Mouse (Mus musculus): ENCODE results near the gene Trmt11. TPM values are rescaled to one million over a fixed set of nuclear protein-coding genes. Genes with fewer than 3 reads are reported as not detected.
A peak's percentile ranks its signal among the peaks of the same experiment; 100 is the strongest.

The Trmt11 gene
- polyA plus RNA-seq, 1 experiment = 7.2 TPM

DNA sequence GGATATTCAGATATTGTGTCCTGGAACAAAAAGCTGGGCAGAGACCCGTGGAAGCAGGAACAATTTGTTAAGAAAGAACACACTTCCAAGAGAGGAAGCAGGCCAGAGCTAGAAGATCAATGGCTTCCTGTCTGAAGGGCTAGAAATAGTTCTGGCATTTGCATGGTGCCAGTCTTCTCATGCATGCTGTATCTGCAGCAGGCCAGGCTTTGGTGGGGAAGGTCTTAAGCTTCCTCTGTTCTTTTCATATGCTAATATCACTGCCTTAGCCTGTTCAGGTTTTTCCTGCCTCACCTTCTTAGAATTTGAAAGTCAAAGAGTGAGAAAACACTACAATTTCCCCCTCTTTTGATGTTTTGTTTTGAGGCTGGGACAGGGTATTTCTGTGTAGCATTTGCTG, 27.0 kb upstream of the Trmt11 start:
- no peak for TF ChIP-seq CTCF (IDR thresholded peaks at IDR 0.05; ENCODE audit: borderline replicate concordance, insufficient read depth, low read depth, low read length)
- no peak for TF ChIP-seq POLR2A (IDR thresholded peaks at IDR 0.05; ENCODE audit: borderline replicate concordance, insufficient read depth, low read length)
- no peak for DNase-seq
- no peak overlapping the region for H3K4me3 ChIP-seq (replicated peaks; ENCODE audit: insufficient read depth, low read depth, low read length)
- 60% methylated on average over 1 of the region's 1 CpGs for WGBS
- H3K4me1 ChIP-seq (ENCODE audit: control insufficient read depth, insufficient read depth, low read length) = no peaks in the 10 kb centered on the region
- H3K27ac ChIP-seq (ENCODE audit: insufficient read depth, low read length) = no peak overlapping the region
- H3K27me3 ChIP-seq (ENCODE audit: control insufficient read depth, insufficient read depth, low read length) = no peaks in the 10 kb centered on the region

DNA sequence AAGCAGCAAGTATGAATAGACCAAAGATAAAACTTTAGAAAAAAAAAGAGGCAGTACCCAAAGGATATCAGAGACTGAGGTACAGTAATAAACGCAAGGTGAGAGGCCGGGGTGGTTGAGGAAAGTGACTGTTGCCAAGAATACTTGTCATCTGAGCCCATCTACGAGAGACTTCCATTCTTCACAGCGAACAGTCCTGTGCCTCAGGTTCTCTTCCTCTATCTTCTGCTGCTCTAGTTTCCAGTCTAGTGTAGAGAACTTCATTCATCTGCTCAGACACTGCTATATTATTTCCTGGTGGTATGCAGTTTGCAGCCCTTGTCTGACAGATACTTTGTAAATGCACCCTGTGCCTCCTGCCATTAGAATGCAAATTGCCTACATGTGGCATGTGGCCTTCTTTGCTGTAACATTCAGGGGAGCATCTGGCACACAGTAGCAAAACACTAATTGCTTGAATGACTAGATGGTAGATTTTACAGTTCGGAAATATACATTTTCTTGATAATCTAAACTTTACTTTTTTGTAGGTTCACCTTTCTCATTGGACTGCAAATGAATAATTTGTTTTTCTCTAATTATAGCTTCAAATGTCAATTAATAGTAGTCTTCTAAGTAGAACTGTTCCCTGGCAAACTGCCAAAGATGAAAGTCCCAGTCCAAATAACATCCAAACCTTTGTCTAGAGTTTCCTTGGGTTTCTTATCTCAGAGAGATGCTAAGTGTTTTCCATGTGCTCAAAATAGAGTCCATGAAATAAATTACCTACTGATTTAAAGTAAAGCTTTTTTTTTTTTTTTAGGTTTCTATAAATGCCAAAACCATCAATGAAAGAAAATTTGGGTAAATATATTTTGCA, 23.8 kb upstream of the Trmt11 start:
- TF ChIP-seq POLR2A (IDR thresholded peaks at IDR 0.05; ENCODE audit: borderline replicate concordance, insufficient read depth, low read length) (no peak), CTCF (IDR thresholded peaks at IDR 0.05; ENCODE audit: borderline replicate concordance, insufficient read depth, low read depth, low read length) (no peak)
- 37% methylated on average over 5 of the region's 5 CpGs for WGBS
- H3K4me3 ChIP-seq (replicated peaks; ENCODE audit: insufficient read depth, low read depth, low read length) = no peak overlapping the region
- no peaks in the 10 kb centered on the region for H3K4me1 ChIP-seq (ENCODE audit: control insufficient read depth, insufficient read depth, low read length)
- H3K27me3 ChIP-seq (ENCODE audit: control insufficient read depth, insufficient read depth, low read length) = no peaks in the 10 kb centered on the region
- H3K27ac ChIP-seq (ENCODE audit: insufficient read depth, low read length) = no peak overlapping the region
- no peak for DNase-seq

DNA sequence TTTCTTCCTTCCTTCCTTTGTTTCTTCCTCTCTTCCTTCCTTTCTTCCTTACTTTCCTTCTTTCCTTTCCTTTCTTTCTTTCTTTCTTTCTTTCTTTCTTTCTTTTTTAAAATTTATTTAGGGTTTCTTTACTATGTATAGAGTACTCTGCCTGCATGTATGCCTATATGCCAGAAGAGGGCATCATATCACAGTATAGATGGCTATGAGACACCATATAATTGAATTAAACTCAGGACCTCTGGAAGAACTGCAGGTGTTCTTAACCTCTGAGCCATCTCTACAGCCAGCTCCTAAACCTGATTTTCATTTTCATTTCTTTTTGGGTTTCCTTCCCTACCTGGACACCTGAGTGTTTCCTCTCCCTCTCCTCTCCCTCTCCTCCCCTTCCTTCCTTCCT, 22.4 kb upstream of the Trmt11 start:
- Histone ChIP-seq H3K4me1 (ENCODE audit: control insufficient read depth, insufficient read depth, low read length) (no peaks in the 10 kb centered on the region), H3K27me3 (ENCODE audit: control insufficient read depth, insufficient read depth, low read length) (no peaks in the 10 kb centered on the region), H3K4me3 (replicated peaks; ENCODE audit: insufficient read depth, low read depth, low read length) (no peak overlapping the region), H3K27ac (ENCODE audit: insufficient read depth, low read length) (no peak overlapping the region)
- DNase-seq = no peak
- TF ChIP-seq POLR2A (IDR thresholded peaks at IDR 0.05; ENCODE audit: borderline replicate concordance, insufficient read depth, low read length) (no peak), CTCF (IDR thresholded peaks at IDR 0.05; ENCODE audit: borderline replicate concordance, insufficient read depth, low read depth, low read length) (no peak)

DNA sequence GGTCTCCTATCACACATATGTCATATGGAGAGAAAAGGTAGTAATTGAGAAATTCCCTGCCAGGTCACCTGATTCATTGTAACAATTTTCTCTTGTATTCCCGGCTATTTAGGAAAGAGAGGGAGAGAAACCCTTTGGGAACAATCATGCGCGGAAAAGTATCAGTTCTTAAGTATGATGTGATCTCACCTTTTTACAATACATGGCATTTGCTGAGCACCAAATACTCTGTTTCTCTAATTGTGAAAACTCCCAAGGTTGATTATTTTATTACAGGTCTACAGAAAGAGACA, 18.3 kb upstream of the Trmt11 start:
- Histone ChIP-seq H3K4me1 (ENCODE audit: control insufficient read depth, insufficient read depth, low read length) (no peaks in the 10 kb centered on the region), H3K27ac (ENCODE audit: insufficient read depth, low read length) (no peak overlapping the region), H3K27me3 (ENCODE audit: control insufficient read depth, insufficient read depth, low read length) (no peaks in the 10 kb centered on the region), H3K4me3 (replicated peaks; ENCODE audit: insufficient read depth, low read depth, low read length) (peak overlapping the region; percentile 90)
- DNase-seq = no peak
- TF ChIP-seq POLR2A (IDR thresholded peaks at IDR 0.05; ENCODE audit: borderline replicate concordance, insufficient read depth, low read length) = no peak
- TF ChIP-seq CTCF (IDR thresholded peaks at IDR 0.05; ENCODE audit: borderline replicate concordance, insufficient read depth, low read depth, low read length) = no peak
- 40% methylated on average over 3 of the region's 3 CpGs for WGBS

DNA sequence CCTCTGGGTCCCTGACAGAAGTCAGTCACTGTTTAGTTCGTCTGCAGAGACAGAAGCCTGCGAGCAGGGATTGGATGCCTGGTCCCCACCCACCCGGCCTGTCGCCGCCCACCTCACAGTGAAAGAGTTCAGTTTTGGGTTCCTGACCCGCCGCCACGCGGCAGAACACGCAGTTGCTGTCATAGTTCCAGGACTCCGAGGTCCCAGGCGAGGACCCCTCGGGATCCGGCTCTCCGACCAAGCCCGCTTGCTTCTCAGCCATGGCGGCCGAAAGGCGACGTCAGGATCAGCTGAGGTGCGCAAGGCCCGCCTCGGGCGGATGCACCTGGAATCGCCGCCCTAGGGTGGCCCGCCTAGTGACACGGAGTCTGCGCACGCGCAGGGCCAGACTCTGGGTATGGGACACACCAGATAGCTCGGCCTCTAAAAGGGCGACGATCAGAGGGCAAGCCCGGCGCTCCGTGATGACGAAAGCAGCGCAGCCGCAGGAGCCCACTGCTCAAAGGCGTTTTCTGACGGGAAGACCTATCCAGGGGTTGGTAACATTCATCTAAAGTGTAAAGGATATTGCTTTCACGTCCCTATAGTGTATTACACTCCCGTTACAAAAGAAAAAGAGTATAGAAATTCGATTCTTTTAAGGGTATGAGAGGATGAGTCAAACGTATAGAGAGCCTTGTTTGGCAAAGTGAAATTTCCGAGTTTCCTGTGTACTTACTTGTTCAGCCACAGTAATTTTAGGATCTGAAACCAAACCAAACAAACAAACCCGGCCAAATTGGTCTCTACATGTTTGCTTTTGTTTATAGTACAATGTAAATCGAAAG, 17.8 kb upstream of the Trmt11 start:
- no peaks in the 10 kb centered on the region for H3K4me1 ChIP-seq (ENCODE audit: control insufficient read depth, insufficient read depth, low read length)

DNA sequence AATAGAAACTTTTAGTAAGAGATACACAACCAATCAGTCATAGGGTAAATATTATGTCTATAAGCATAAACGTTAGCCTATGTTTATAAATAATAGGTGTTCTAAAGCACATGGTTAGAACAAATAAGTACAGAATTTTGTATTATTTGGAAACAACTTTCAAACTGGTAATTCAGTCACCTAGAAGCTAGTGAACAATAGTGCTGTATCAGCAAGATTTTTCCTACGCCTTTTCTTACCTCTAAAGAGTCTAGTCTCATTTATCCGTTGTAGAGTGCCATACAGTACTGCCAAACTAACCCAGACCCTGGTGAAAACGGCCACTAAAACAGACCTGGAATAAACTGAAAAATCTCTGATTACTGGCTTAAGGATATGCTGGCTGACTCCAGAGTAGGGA, 12.5 kb upstream of the Trmt11 start:
- 88% methylated on average over 4 of the region's 4 CpGs for WGBS
- DNase-seq = no peak

More for the DNA sequence above, 17.8 kb upstream of the Trmt11 start:
- DNase-seq = peak; percentile 99 to 100
- WGBS = 2% methylated on average over 49 of the region's 49 CpGs
- H3K27me3 ChIP-seq (ENCODE audit: control insufficient read depth, insufficient read depth, low read length) = no peaks in the 10 kb centered on the region
- TF ChIP-seq POLR2A (IDR thresholded peaks at IDR 0.05; ENCODE audit: borderline replicate concordance, insufficient read depth, low read length) (peak; percentile 89), CTCF (IDR thresholded peaks at IDR 0.05; ENCODE audit: borderline replicate concordance, insufficient read depth, low read depth, low read length) (no peak; the same call in 1 of the 2 replicates)
- peak overlapping the region; percentile 87 for H3K27ac ChIP-seq (ENCODE audit: insufficient read depth, low read length)
- peak overlapping the region; percentile 90 for H3K4me3 ChIP-seq (replicated peaks; ENCODE audit: insufficient read depth, low read depth, low read length)

DNA sequence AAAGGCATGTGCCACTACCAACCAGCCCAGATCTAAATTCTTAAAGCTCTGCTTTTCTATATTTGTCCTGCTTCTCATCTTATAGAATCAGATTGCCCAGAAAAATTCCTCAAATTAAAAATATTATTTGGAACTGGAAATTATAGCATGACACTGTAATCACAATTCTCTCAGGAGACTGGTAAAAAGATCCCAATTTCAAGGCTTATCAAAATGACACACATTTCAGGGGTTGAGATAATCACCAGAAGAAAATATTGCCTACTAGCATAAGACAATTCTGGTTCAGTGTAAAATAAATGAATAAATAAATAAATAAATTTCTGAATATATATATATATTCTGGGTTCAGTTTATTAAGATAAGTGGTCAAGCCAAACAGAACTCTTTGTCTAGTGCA, 9.1 kb upstream of the Trmt11 start:
- Histone ChIP-seq H3K27ac (ENCODE audit: insufficient read depth, low read length) (no peak overlapping the region), H3K4me3 (replicated peaks; ENCODE audit: insufficient read depth, low read depth, low read length) (no peak overlapping the region), H3K4me1 (ENCODE audit: control insufficient read depth, insufficient read depth, low read length) (no peaks in the 10 kb centered on the region), H3K27me3 (ENCODE audit: control insufficient read depth, insufficient read depth, low read length) (no peaks in the 10 kb centered on the region)
- DNase-seq = no peak
- TF ChIP-seq CTCF (IDR thresholded peaks at IDR 0.05; ENCODE audit: borderline replicate concordance, insufficient read depth, low read depth, low read length) (no peak), POLR2A (IDR thresholded peaks at IDR 0.05; ENCODE audit: borderline replicate concordance, insufficient read depth, low read length) (no peak)

More for the DNA sequence above, 12.5 kb upstream of the Trmt11 start:
- TF ChIP-seq CTCF (IDR thresholded peaks at IDR 0.05; ENCODE audit: borderline replicate concordance, insufficient read depth, low read depth, low read length) (no peak), POLR2A (IDR thresholded peaks at IDR 0.05; ENCODE audit: borderline replicate concordance, insufficient read depth, low read length) (no peak)
- Histone ChIP-seq H3K4me3 (replicated peaks; ENCODE audit: insufficient read depth, low read depth, low read length) (no peak overlapping the region), H3K27me3 (ENCODE audit: control insufficient read depth, insufficient read depth, low read length) (no peaks in the 10 kb centered on the region), H3K4me1 (ENCODE audit: control insufficient read depth, insufficient read depth, low read length) (no peaks in the 10 kb centered on the region), H3K27ac (ENCODE audit: insufficient read depth, low read length) (no peak overlapping the region)

DNA sequence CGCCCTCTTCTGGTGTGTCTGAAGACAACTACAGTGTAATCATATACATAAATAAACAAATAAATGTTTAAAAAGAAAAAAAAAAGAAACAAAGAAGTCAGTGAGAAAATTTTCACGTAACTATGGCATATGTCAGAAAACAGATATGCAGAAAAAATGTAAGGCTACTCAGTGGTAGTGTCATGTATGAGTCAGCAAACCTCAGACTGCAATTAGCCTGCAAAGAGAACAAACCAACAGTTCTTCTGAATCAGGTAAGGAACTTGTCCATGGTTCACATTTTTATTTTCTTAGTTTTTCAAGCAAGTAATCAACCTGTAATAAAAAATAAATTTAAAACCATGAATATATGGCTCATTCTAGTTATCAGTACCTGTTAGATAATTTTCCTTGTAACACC, 7.6 kb upstream of the Trmt11 start:
- no peaks in the 10 kb centered on the region for H3K4me1 ChIP-seq (ENCODE audit: control insufficient read depth, insufficient read depth, low read length)
- no peak for DNase-seq
- WGBS = 66% methylated on average over 2 of the region's 2 CpGs
- H3K27me3 ChIP-seq (ENCODE audit: control insufficient read depth, insufficient read depth, low read length) = no peaks in the 10 kb centered on the region
- TF ChIP-seq POLR2A (IDR thresholded peaks at IDR 0.05; ENCODE audit: borderline replicate concordance, insufficient read depth, low read length) = no peak
- TF ChIP-seq CTCF (IDR thresholded peaks at IDR 0.05; ENCODE audit: borderline replicate concordance, insufficient read depth, low read depth, low read length) = no peak
- no peak overlapping the region for H3K4me3 ChIP-seq (replicated peaks; ENCODE audit: insufficient read depth, low read depth, low read length)
- H3K27ac ChIP-seq (ENCODE audit: insufficient read depth, low read length) = no peak overlapping the region
